Mouse (Mus musculus) heart, embryonic 13.5 days (tissue): ENCODE measurements at regions not wholly inside any gene's neighbourhood (a gene's known extent, or its start where the extent isn't known, plus 50 kb on each side); places are given as distances from the start of the nearest gene placed in this dataset.

Experiments
- ATAC-seq: fragments of 200-750 bp; cut with Nextera tagmentation; 2 replicates; pipeline ENCODE4 v1.8.0; 2017; ENCODE audit warnings: moderate TSS enrichment; ENCODE audit not compliant: insufficient number of reproducible peaks, low FRiP score, low TSS enrichment; ENCODE audit errors: extremely low read depth
- H3K27ac ChIP-seq: fragments of 300-500 bp; sonication (generic); replicated peaks from 2 replicates; pipeline ENCODE4 v1.5.1; 2015; ENCODE audit warnings: moderate library complexity, mild to moderate bottlenecking, inconsistent platforms
- H3K27me3 ChIP-seq: fragments of 300-500 bp; sonication (generic); replicated peaks from 2 replicates; pipeline ENCODE4 v1.6.1; 2015; ENCODE audit warnings: mild to moderate bottlenecking, inconsistent platforms
- H3K36me3 ChIP-seq: fragments of 300-500 bp; sonication (generic); 2 replicates; pipeline ENCODE4 v1.6.1; 2015; ENCODE audit warnings: mild to moderate bottlenecking, inconsistent platforms
- H3K4me1 ChIP-seq: fragments of 300-500 bp; sonication (generic); 2 replicates; pipeline ENCODE4 v1.6.1; 2015; ENCODE audit warnings: inconsistent platforms
- H3K4me2 ChIP-seq: fragments of 300-500 bp; sonication (generic); 2 replicates; pipeline ENCODE4 v1.6.1; 2015; ENCODE audit warnings: inconsistent platforms, mild to moderate bottlenecking, moderate library complexity
- H3K4me3 ChIP-seq: fragments of 300-500 bp; sonication (generic); 2 replicates; pipeline ENCODE4 v1.5.1; 2015; ENCODE audit warnings: moderate library complexity, mild to moderate bottlenecking, inconsistent platforms
- H3K9ac ChIP-seq: fragments of 300-500 bp; sonication (generic); 2 replicates; pipeline ENCODE4 v1.6.1; 2015; ENCODE audit warnings: inconsistent platforms, mild to moderate bottlenecking, moderate library complexity
- H3K9me3 ChIP-seq: fragments of 300-500 bp; sonication (generic); 2 replicates; pipeline ENCODE4 v1.6.1; 2016; ENCODE audit warnings: inconsistent platforms
- WGBS: fragments of 180-500 bp; shearing (Covaris S2); methylation state at CpG from one replicate; pipeline ENCODE4 v1.1.7; 2015; ENCODE audit warnings: mixed read lengths; 5-methylcytosine and 5-hydroxymethylcytosine counted together

DNA sequence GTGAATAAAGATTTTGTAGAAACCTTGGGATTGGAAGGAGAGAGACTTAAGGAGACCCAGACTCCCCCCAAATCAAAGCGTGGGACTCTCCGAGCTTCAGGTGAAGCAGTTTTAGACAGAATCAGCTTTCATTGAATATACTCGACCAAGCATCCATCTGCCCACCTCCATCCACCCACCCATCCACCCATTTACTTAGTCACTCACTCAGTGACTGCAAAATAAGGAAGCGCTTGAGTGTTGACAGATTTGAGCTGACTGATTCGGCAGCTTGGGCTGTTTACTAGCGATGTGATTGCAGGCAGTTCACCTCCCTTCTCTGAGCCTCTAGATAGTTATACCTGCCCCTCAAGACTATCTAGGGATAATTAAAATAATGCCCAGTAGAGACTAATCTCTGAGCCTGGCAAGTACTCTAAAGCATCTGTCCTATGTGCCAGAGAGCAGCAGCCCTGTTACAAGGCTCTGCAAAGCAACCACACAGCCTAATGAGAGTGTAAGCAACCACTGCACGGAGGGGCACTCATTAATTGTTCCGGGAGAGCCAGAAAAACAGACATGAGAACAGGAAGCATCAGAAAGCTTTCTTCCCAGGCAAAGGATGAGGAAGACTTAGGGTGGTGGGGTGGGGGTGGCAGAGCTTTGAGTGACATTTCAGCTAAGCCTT lies 151.9 kb upstream of the Rybp start:
- no peak for ATAC-seq
- Histone ChIP-seq H3K27me3 (peaks cover 79% of the 10 kb centered on the region), H3K9ac (peak overlapping the region; percentile 63)

GRCm38 (mm10) chr6:100438511-100438991 lies 151.3 kb upstream of the Rybp start:
- 1% methylated on average over 13 of the region's 13 CpGs for whole genome bisulfite sequencing
- no peak for ATAC-seq
- peak overlapping the region; percentile 63 for H3K9ac ChIP-seq
- no peak overlapping the region for H3K27ac ChIP-seq
- no peaks in the 10 kb centered on the region for H3K9me3 ChIP-seq
- peak overlapping the region; percentile 40 for H3K4me3 ChIP-seq
- H3K4me1 ChIP-seq: peaks cover 20% of the 10 kb centered on the region
- H3K36me3 ChIP-seq: no peaks in the 10 kb centered on the region
- peaks cover 80% of the 10 kb centered on the region for H3K27me3 ChIP-seq
- peak overlapping the region; percentile 72 for H3K4me2 ChIP-seq

More for the DNA sequence above, 151.9 kb upstream of the Rybp start:
- no peak overlapping the region for H3K27ac ChIP-seq
- 9% methylated on average over 8 of the region's 8 CpGs for WGBS
- no peaks in the 10 kb centered on the region for H3K36me3 ChIP-seq
- H3K4me2 ChIP-seq: peak overlapping the region; percentile 72
- H3K4me3 ChIP-seq: peak overlapping the region; percentile 40
- H3K9me3 ChIP-seq: no peaks in the 10 kb centered on the region
- H3K4me1 ChIP-seq: peaks cover 20% of the 10 kb centered on the region

DNA sequence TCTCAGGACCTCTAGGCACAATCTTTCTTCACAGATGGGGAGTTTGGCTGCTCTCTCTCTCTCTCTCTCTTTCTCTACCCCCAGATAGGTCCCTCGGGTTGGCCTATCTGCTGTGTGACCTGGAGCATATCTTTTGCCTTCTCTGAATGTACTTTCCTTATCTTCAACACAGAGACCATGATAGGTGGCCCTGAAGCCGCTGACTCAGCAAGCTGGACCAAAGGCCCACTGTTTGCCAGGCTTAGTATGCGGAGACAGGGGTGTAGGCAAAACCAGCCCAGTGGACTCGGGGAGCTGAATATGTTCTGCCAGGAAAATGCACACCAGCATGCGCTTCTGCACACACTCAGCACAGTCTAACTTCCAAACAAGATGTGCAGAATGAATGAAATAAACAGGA lies 150.7 kb upstream of the Rybp start:
- Histone ChIP-seq H3K4me3 (no peak overlapping the region), H3K9ac (no peak overlapping the region), H3K27ac (no peak overlapping the region), H3K4me2 (peak overlapping the region; percentile 72), H3K9me3 (no peaks in the 10 kb centered on the region), H3K27me3 (peaks cover 81% of the 10 kb centered on the region), H3K4me1 (peaks cover 20% of the 10 kb centered on the region), H3K36me3 (no peaks in the 10 kb centered on the region)
- 28% methylated on average over 5 of the region's 5 CpGs for WGBS
- ATAC-seq: no peak

- Histone ChIP-seq H3K4me3 (no peak overlapping the region), H3K4me1 (peaks cover 28% of the 10 kb centered on the region), H3K4me2 (no peak overlapping the region), H3K9me3 (no peaks in the 10 kb centered on the region), H3K27ac (no peak overlapping the region), H3K9ac (no peak overlapping the region), H3K27me3 (peaks cover 72% of the 10 kb centered on the region), H3K36me3 (no peaks in the 10 kb centered on the region)
- no peak for ATAC-seq
- WGBS: 45% methylated on average over 2 of the region's 2 CpGs
Measured at GRCm38 (mm10) chr6:100436507-100436906, 149.2 kb upstream of the Rybp start.

- H3K9me3 ChIP-seq: no peaks in the 10 kb centered on the region
- ATAC-seq: no peak
- H3K36me3 ChIP-seq: no peaks in the 10 kb centered on the region
- peaks cover 63% of the 10 kb centered on the region for H3K27me3 ChIP-seq
- H3K27ac ChIP-seq: no peak overlapping the region
- H3K4me1 ChIP-seq: peaks cover 29% of the 10 kb centered on the region
- H3K4me2 ChIP-seq: no peak overlapping the region
- no peak overlapping the region for H3K9ac ChIP-seq
- H3K4me3 ChIP-seq: no peak overlapping the region
- 62% methylated on average over 5 of the region's 5 CpGs for WGBS
Measured at GRCm38 (mm10) chr6:100435222-100435621, 147.9 kb upstream of the Rybp start.

GRCm38 (mm10) chr6:100433534-100433867 lies 146.2 kb upstream of the Rybp start:
- no peak for ATAC-seq
- Histone ChIP-seq H3K4me3 (no peak overlapping the region), H3K4me1 (peaks cover 20% of the 10 kb centered on the region), H3K27me3 (peaks cover 56% of the 10 kb centered on the region), H3K4me2 (no peak overlapping the region), H3K9ac (no peak overlapping the region), H3K36me3 (no peaks in the 10 kb centered on the region), H3K27ac (no peak overlapping the region), H3K9me3 (no peaks in the 10 kb centered on the region)
- 64% methylated on average over 9 of the region's 9 CpGs for WGBS

GRCm38 (mm10) chr6:100432688-100433533 lies 145.6 kb upstream of the Rybp start:
- no peaks in the 10 kb centered on the region for H3K9me3 ChIP-seq
- no peak overlapping the region for H3K27ac ChIP-seq
- WGBS: 44% methylated on average over 17 of the region's 17 CpGs
- H3K4me3 ChIP-seq: no peak overlapping the region
- H3K4me2 ChIP-seq: no peak overlapping the region
- ATAC-seq: no peak
- H3K4me1 ChIP-seq: peaks cover 14% of the 10 kb centered on the region
- peaks cover 51% of the 10 kb centered on the region for H3K27me3 ChIP-seq
- H3K9ac ChIP-seq: no peak overlapping the region
- H3K36me3 ChIP-seq: no peaks in the 10 kb centered on the region

DNA sequence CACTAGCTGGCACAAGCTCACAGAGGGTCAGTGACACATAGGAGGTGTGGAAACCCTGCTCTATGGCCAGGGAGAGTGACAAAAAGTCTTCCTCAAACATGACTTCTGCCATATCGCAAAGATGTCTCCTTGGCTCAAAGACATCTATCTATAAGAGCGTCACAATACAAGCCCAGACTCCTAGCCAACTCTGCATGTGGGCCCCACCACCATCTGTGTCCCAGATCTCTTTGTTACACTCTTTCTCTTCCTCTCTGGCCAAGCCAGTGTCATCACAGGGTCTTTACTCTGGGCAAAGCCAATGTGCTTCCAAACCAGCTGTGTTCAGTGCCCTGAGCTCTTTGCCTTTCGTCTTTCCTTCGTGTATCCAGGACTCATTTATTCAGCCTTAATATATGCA lies 143.0 kb upstream of the Rybp start:
- 82% methylated on average over 4 of the region's 4 CpGs for WGBS
- Histone ChIP-seq H3K9me3 (no peaks in the 10 kb centered on the region), H3K36me3 (no peaks in the 10 kb centered on the region), H3K4me2 (no peak overlapping the region), H3K9ac (no peak overlapping the region), H3K4me1 (0 out of 2 replicates have a peak, but pooled peaks cover 9% of the 10 kb centered on the region), H3K27ac (no peak overlapping the region), H3K27me3 (peaks cover 33% of the 10 kb centered on the region), H3K4me3 (no peak overlapping the region)
- ATAC-seq: no peak

GRCm38 (mm10) chr6:100429511-100429910 lies 142.2 kb upstream of the Rybp start:
- 74% methylated on average over 6 of the region's 6 CpGs for WGBS
- 0 out of 2 replicates have a peak, but pooled peaks cover 9% of the 10 kb centered on the region for H3K4me1 ChIP-seq
- no peak for ATAC-seq

GRCm38 (mm10) chr6:100428759-100429158 lies 141.5 kb upstream of the Rybp start:
- Histone ChIP-seq H3K4me3 (no peak overlapping the region), H3K4me1 (0 out of 2 replicates have a peak, but pooled peaks cover 9% of the 10 kb centered on the region), H3K9ac (no peak overlapping the region), H3K27ac (no peak overlapping the region), H3K36me3 (no peaks in the 10 kb centered on the region), H3K4me2 (no peak overlapping the region), H3K27me3 (peaks cover 24% of the 10 kb centered on the region), H3K9me3 (no peaks in the 10 kb centered on the region)
- no peak for ATAC-seq
- 68% methylated on average over 6 of the region's 6 CpGs for WGBS

More at GRCm38 (mm10) chr6:100429511-100429910, 142.2 kb upstream of the Rybp start:
- Histone ChIP-seq H3K9me3 (no peaks in the 10 kb centered on the region), H3K4me3 (no peak overlapping the region), H3K27me3 (peaks cover 26% of the 10 kb centered on the region), H3K9ac (no peak overlapping the region), H3K27ac (no peak overlapping the region), H3K36me3 (no peaks in the 10 kb centered on the region), H3K4me2 (no peak overlapping the region)

- Histone ChIP-seq H3K27me3 (peaks cover 37% of the 10 kb centered on the region), H3K4me1 (0 out of 2 replicates have a peak, but pooled peaks cover 1% of the 10 kb centered on the region), H3K4me3 (no peak overlapping the region), H3K9ac (no peak overlapping the region), H3K27ac (no peak overlapping the region), H3K9me3 (no peaks in the 10 kb centered on the region), H3K4me2 (no peak overlapping the region), H3K36me3 (no peaks in the 10 kb centered on the region)
- 43% methylated on average over 1 of the region's 1 CpGs for WGBS
- ATAC-seq: no peak
Measured at GRCm38 (mm10) chr6:100425551-100425950, 138.3 kb upstream of the Rybp start.
